Mouse (Mus musculus) adrenal gland, postnatal 36 days (tissue): Measurements from ENCODE around the gene Kcnip4. TPM values are rescaled to one million over a fixed set of nuclear protein-coding genes. Genes with fewer than 3 reads are reported as not detected.

Source experiments
- DNase-seq, 2 experiments: peaks; one replicate each; pipeline ENCODE4 v3.0.0; 2021; ENCODE audit warnings: mixed read lengths in 1 of 2
- total RNA-seq, 2 experiments: library from RNA; stranded (reverse); gene quantifications; 2 replicates each; pipeline ENCODE4 v1.2.3; 2021

Gene Kcnip4
- total RNA-seq, 2 experiments from 2014 or later = 2.1 to 2.2 TPM

- no peak for DNase-seq
Measured at GRCm38 (mm10) chr5:49244414-49244813, 280.3 kb downstream of the Kcnip4 start.

GRCm38 (mm10) chr5:49241708-49242107 lies 283.0 kb downstream of the Kcnip4 start:
- no peak for DNase-seq

- no peak for DNase-seq
Measured at GRCm38 (mm10) chr5:49201164-49201756, 323.4 kb downstream of the Kcnip4 start.

- DNase-seq = no peak
Measured at GRCm38 (mm10) chr5:49188236-49188635, 336.5 kb downstream of the Kcnip4 start.

- DNase-seq = no peak
Measured at GRCm38 (mm10) chr5:49150116-49150811, 374.4 kb downstream of the Kcnip4 start.

GRCm38 (mm10) chr5:49149684-49150083 lies 375.0 kb downstream of the Kcnip4 start:
- DNase-seq = no peak

GRCm38 (mm10) chr5:49095432-49095831 lies 429.3 kb downstream of the Kcnip4 start:
- no peak for DNase-seq

- no peak for DNase-seq
Measured at GRCm38 (mm10) chr5:49094945-49095344, 429.8 kb downstream of the Kcnip4 start.

- no peak for DNase-seq
Measured at GRCm38 (mm10) chr5:49094306-49094705, 430.4 kb downstream of the Kcnip4 start.

GRCm38 (mm10) chr5:49090122-49090680 lies 434.5 kb downstream of the Kcnip4 start:
- peak; percentile 70 to 75 for DNase-seq

- no peak for DNase-seq
Measured at GRCm38 (mm10) chr5:49065646-49066045, 459.1 kb downstream of the Kcnip4 start.

- DNase-seq = no peak
Measured at GRCm38 (mm10) chr5:49058926-49059325, 465.8 kb downstream of the Kcnip4 start.

- DNase-seq = no peak
Measured at GRCm38 (mm10) chr5:49057636-49058340, 466.9 kb downstream of the Kcnip4 start.

GRCm38 (mm10) chr5:49047960-49048359 lies 476.7 kb downstream of the Kcnip4 start:
- DNase-seq = no peak

- DNase-seq = no peak
Measured at GRCm38 (mm10) chr5:49041259-49041845, 483.4 kb downstream of the Kcnip4 start.

GRCm38 (mm10) chr5:48997359-48997758 lies 527.3 kb downstream of the Kcnip4 start:
- DNase-seq = no peak

GRCm38 (mm10) chr5:48989145-48989659 lies 535.5 kb downstream of the Kcnip4 start:
- DNase-seq = no peak

GRCm38 (mm10) chr5:48942378-48943088 lies 582.2 kb downstream of the Kcnip4 start:
- DNase-seq = no peak

GRCm38 (mm10) chr5:48931881-48932280 lies 592.8 kb downstream of the Kcnip4 start:
- DNase-seq = no peak

- DNase-seq = no peak
Measured at GRCm38 (mm10) chr5:48890216-48890615, 634.5 kb downstream of the Kcnip4 start.

- peak; percentile 10 to 19 for DNase-seq
Measured at GRCm38 (mm10) chr5:48889395-48890194, 635.1 kb downstream of the Kcnip4 start.
